Mouse (Mus musculus) CD4-positive, CD25-positive, alpha-beta regulatory T cell, adult 4 months (primary cell): ENCODE measurements around the gene Trim17. TPM values are rescaled to one million over a fixed set of nuclear protein-coding genes. Genes with fewer than 3 reads are reported as not detected.

Experiments
- ATAC-seq: one replicate; pipeline ENCODE4 v1.8.0; 2017
- polyA plus RNA-seq, 2 experiments: library from polyadenylated mRNA; unstranded; fragments of 100-300 nt; shearing (Covaris generic); gene quantifications; one replicate each; pipeline ENCODE4 v1.2.1; 2017

Trim17 gene
- polyA plus RNA-seq, 2 experiments from 2014 or later = 0.28 to 0.46 TPM

GRCm38 (mm10) chr11:58969027-58969426 lies 14.5 kb downstream of the Trim17 start:
- ATAC-seq = no peak

DNA sequence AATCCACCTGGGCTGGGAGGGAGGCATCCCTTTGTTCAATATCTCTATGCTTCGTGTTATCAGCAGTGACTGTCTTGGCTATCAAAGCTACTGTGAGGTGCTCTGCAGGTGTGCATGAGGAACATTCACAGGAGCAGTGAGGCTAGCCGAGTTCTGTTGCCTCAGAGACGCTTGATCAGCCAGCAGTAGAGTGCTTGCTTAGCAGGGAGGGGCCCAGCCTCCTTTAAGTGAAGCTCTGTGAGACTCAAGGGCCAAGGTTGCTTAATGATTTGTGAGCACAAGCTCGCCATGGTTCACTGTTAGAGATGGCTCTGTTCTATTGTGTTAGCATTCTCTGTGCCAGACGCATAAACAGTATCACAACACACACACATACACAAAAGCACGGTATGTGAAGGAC lies 15.2 kb downstream of the Trim17 start:
- no peak for ATAC-seq

DNA sequence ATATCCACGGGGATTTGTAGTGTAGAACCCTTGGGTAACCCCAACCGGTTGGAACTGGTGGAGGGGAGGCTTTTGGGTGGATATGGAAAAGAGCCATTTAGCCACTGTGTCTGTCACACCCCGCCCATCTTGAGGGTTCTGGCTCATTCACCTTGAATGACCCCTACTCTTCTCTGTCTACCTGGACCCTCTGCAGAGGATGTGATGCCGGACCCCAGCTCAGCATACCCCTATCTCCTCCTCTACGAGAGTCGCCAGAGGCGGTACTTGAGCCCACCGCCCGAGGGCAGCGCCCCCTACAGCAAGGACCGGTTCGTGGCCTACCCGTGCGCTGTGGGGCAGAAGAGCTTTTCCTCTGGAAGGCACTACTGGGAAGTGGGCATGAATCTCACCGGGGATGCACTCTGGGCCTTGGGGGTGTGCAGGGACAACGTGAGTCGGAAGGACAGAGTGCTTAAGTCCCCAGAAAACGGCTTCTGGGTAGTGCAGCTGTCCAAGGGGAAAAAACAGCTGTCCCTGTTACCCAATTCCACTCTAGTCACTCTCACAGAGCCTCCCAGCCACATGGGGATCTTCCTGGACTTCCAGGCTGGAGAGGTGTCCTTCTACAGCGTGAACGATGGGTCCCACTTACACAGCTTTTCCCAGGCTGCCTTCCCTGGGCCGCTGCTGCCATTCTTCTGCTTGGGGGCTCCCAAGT lies 16.5 kb downstream of the Trim17 start:
- ATAC-seq = no peak

- no peak for ATAC-seq
These were observed 17.3 kb downstream of the Trim17 start for GRCm38 (mm10) chr11:58971796-58972195.

DNA sequence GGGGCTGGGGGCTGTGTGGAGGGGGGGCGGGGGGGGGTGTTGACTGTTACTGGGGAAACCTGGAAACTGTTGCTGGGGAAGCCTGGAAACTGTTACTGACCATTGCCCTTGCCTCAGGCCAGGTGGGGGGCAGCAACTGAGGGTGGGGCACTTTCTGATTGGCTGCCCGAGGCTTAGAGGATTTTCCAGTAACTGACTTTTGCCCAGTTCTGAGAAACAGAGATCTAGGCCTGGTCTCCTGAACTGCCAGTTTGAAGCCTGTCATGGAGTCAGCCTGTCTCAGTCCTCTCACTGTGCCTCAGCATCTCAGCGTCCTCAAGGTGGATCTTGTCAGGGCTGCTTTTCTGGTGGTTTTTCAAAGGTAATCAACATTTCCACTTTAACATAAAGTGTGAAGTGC lies 19.9 kb downstream of the Trim17 start:
- ATAC-seq = no peak

- ATAC-seq = peak; percentile 10
These were observed 22.7 kb downstream of the Trim17 start for GRCm38 (mm10) chr11:58977150-58977549.

GRCm38 (mm10) chr11:58977607-58978026 lies 23.1 kb downstream of the Trim17 start:
- peak; percentile 28 for ATAC-seq

GRCm38 (mm10) chr11:58978027-58978705 lies 23.7 kb downstream of the Trim17 start, which contains the start of gene Trim11:
TSS of gene Trim11 (plus strand) at chr11:58978093.
- peak; percentile 94 for ATAC-seq

- ATAC-seq = no peak
These were observed 24.2 kb downstream of the Trim17 start for GRCm38 (mm10) chr11:58978706-58979030.

DNA sequence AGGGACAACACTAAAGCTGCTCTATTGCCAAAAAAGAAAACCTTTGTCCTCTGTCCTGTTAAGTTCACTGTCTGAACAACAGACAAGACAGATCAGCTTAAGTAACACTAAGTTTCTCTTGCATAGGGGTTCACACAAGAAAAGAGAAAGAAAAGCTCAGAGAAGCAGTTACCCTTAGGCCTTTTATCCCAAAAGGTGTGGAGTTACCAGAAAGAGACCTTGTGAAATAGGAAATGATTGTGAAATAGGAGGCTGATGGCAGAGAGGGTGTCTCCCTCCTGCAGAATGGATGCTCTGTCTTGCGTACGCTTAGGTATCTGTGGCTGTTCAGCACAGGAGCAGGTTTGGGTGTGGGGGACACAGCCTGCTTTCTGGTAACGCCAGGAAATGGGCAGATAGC lies 24.7 kb downstream of the Trim17 start:
- no peak for ATAC-seq

DNA sequence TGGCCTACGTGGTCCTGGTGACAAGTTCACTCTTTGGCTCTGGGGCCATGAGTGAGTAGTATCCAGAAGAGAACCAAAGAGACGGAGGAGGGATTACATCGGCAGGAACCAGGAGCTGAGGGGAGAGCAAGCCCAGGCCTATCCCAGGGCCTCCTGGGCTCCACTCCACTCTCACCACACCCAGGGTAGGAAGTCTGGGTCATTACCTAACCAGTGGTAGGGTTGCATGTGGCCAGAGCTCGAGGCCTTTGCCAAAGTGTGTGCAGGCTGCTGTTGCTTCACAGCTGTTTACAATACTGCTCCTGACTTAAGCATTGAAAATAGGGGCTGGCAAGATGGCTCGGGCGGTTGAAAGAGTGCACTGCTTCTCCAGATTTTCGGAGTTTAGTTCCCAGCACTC lies 25.2 kb downstream of the Trim17 start:
- ATAC-seq = no peak

GRCm38 (mm10) chr11:58980381-58980990 lies 26.0 kb downstream of the Trim17 start:
- ATAC-seq = no peak

- ATAC-seq = peak; percentile 30
These were observed 27.3 kb downstream of the Trim17 start for GRCm38 (mm10) chr11:58981541-58982447.

- no peak for ATAC-seq
These were observed 28.1 kb downstream of the Trim17 start for GRCm38 (mm10) chr11:58982471-58983097.

GRCm38 (mm10) chr11:58983691-58984341 lies 29.3 kb downstream of the Trim17 start:
- ATAC-seq = no peak

DNA sequence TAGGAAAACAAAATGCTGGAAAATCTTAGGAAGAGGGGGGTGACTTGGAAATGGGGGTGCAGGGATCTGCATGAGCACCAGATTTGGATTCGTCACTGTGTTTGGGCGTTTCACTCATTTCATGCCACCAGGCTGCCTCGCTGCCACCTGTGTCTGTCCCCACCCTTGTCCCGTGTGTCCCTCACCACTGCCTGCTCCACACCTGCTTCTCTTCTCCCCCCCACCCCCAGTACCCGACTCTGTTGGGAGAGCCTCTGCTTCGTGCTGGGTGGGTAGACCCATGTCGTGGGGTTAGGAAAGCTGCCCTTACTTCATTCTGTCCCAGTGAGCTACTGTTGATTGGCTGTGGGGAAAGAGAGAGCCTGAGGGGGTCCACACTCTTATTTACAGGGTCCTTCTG lies 30.2 kb downstream of the Trim17 start:
- no peak for ATAC-seq

DNA sequence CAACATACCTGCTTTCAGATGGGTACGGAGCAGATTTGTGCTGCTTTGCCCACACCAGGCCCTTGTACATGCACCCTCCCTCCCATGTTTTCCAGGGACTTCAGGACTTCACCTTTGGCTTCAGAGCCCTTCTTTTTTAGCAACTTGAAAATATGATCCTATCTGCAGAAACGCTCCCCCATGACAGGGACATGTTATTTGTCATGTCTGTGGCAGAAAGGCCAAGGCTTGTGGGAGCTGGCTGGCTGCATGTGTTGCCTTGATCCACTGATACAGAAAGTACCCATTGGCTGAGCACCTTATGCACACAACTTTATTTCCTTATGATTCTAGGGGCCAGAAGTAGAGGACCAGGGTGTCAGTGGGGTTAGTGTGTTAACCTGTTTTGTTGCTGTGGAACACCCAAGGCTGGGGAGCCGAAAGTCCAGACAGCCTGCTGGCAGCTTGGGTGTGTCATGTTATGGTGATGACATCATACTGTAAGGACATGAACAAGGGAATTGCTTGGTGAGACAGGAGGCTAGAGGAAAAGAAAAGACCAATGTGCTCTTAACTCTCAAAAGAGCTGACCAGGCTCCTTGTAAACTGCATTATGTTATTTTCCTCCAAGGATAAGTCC lies 30.9 kb downstream of the Trim17 start:
- no peak for ATAC-seq

DNA sequence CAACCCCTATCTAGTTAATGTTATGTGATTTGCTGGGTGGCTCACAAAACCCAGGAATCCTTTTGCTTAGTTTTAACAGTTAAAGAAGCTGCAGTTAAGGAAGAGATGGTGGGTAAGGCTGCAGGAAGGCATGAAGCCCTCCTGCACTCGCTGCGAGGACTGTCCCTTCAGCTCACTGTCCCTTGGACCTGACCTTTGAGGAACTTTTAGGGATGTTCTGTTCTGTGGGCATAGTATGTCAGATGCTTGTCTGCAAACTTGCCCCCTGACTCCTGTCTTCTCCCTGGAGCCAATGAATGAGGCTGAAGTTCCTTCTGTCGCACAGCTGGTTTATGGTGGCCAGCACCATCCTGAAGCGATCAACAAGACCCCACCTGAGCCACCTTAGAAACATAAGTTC lies 34.7 kb downstream of the Trim17 start:
- no peak for ATAC-seq

DNA sequence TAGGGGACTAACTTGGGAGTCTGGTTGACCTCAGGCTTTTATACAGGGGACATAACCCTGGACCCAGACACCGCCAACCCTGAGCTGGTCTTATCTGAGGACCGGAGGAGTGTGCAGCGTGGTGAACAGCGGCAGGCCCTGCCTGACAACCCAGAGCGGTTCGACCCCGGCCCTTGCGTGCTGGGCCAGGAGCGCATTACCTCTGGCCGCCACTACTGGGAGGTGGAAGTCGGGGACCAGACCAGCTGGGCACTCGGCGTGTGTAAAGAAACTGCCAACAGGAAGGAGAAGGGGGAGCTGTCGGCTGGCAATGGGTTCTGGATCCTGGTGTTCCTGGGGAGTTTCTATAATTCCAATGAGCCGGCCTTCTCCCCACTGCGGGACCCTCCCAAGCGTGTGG lies 35.7 kb downstream of the Trim17 start:
- ATAC-seq = no peak

DNA sequence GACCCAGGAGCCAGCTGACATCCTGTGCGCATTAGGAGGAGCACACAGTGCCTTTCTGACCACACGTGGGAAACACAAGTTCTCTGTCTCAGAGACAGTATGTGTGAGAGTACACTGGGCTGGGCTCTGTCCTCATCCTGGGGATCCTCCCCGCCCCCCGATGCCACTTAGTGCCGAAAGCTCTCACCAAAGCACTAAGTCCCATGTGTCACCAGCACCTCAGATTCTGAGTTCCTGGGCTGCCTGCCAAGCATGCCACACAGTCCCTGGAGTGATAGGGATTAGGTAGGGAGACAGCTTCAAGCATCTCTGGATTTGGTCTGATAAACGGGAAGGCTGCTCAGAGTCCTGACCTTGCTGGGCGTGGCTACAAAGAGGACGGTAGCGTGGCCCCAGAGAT lies 36.3 kb downstream of the Trim17 start:
- ATAC-seq = no peak

GRCm38 (mm10) chr11:58991911-58992310 lies 37.4 kb downstream of the Trim17 start:
- ATAC-seq = no peak
